Mouse (Mus musculus) megakaryocyte, embryonic 14.5 days (primary cell): ENCODE results near the gene Vgll4. TPM values are rescaled to one million over a fixed set of nuclear protein-coding genes. Genes with fewer than 3 reads are reported as not detected.
"Not testable (repeated sequence)": the region's sequence is repeated elsewhere in the genome, so short reads cannot be mapped to it uniquely, and the experiment has no call there.

Experiments used
- H3K27me3 ChIP-seq: replicated peaks from 2 replicates; pipeline ENCODE3; 2012; ENCODE audit warnings: inconsistent platforms
- H3K36me3 ChIP-seq: replicated peaks from 2 replicates; pipeline ENCODE3; 2012; ENCODE audit warnings: low read length, inconsistent platforms, mixed read lengths
- H3K4me1 ChIP-seq: 2 replicates; pipeline ENCODE4 v1.6.1; 2012; ENCODE audit warnings: inconsistent platforms
- H3K4me3 ChIP-seq: replicated peaks from 2 replicates; pipeline ENCODE3; 2012; ENCODE audit warnings: moderate library complexity, mild to moderate bottlenecking, inconsistent platforms
- H3K9me3 ChIP-seq: 2 replicates; pipeline ENCODE4 v1.6.1; 2012; ENCODE audit warnings: inconsistent platforms
- FLI1 ChIP-seq: IDR thresholded peaks from 2 replicates; pipeline ENCODE4 v1.6.1; 2012; ENCODE audit warnings: low read length, inconsistent platforms, mixed read lengths
- GATA1 ChIP-seq: IDR thresholded peaks from 3 replicates; pipeline ENCODE4 v1.6.1; 2012; ENCODE audit warnings: mixed read lengths, low read length, inconsistent platforms, borderline replicate concordance
- polyA plus RNA-seq: library from polyadenylated mRNA; stranded (reverse); fragments of >175 nt; gene quantifications from 2 replicates; pipeline ENCODE4 v1.2.3, GENCODE M21; 2012; ENCODE audit warnings: low replicate concordance; ENCODE audit not compliant: insufficient read depth

Gene Vgll4
- polyA plus RNA-seq, 1 experiment, result 30.5 TPM

DNA sequence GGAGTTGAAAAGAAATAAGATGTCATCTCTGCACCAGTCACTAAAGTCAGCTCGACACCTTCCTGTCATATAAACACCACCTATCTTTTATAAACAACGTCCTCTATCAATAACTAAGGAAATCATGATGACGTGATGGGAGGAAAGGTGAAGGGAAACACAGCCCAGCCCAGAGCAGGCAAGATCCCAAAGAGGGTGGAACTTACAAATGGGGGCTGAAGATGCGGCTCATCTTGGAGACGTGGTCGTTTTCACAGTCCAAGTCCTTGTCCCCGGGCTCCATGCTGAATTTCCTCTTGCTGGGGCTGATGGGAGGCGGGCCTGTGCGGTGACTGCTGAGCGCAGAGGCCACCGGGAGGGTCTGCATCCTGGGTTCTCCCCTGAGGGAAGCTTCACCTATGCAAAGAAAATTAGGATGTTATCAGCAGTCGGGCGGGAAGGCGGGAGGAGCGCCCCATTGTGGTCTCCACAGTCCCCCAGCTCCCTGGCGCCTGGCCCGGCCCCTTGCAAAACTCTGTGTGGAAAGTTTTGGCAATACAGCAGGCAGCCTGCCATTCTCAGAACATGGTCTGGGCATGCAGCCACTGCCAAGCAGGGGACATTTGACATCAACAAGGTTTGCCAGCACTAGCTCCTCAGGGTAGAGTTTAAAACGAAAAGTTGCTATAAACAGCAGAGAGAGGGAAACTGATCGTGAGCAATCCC lies 79.2 kb downstream of the Vgll4 start:
- H3K4me1 ChIP-seq, result peaks cover 95% of the 10 kb centered on the region
- TF ChIP-seq GATA1 (no peak), FLI1 (no peak)
- H3K36me3 ChIP-seq, result peaks cover 80% of the 10 kb centered on the region
- H3K9me3 ChIP-seq, result no peaks in the 10 kb centered on the region
- no peak overlapping the region for H3K4me3 ChIP-seq
- H3K27me3 ChIP-seq, result no peaks in the 10 kb centered on the region

DNA sequence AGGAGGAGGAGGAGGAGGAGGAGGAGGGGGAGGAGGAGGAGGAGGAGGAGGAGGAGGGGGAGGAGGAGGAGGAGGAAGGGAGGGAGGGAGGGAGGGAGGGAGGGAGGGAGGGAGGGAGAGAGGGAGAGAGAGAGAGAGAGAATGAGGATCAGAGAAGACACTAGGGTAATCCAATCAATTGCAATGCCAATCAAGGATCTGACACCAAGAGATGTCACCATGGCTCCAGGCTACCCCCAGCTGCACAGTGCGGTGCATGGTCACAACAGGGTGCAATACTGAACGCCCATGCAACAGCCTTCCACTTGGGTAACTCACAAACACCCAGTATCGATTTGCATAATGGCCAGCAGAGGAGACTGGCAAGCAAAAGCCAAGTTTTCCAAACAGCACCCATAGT lies 79.8 kb downstream of the Vgll4 start:
- H3K4me3 ChIP-seq, H3K9me3 ChIP-seq, H3K27me3 ChIP-seq: not testable (repeated sequence)
- H3K4me1 ChIP-seq, result peaks cover 95% of the 10 kb centered on the region
- peaks cover 80% of the 10 kb centered on the region for H3K36me3 ChIP-seq

- TF ChIP-seq FLI1 (no peak), GATA1 (no peak)
- H3K4me3 ChIP-seq, result no peak overlapping the region
- H3K27me3 ChIP-seq, result no peaks in the 10 kb centered on the region
- peaks cover 95% of the 10 kb centered on the region for H3K4me1 ChIP-seq
- H3K9me3 ChIP-seq, result no peaks in the 10 kb centered on the region
- peaks cover 85% of the 10 kb centered on the region for H3K36me3 ChIP-seq
Observed at GRCm38 (mm10) chr6:114888922-114889321, 80.9 kb downstream of the Vgll4 start.

DNA sequence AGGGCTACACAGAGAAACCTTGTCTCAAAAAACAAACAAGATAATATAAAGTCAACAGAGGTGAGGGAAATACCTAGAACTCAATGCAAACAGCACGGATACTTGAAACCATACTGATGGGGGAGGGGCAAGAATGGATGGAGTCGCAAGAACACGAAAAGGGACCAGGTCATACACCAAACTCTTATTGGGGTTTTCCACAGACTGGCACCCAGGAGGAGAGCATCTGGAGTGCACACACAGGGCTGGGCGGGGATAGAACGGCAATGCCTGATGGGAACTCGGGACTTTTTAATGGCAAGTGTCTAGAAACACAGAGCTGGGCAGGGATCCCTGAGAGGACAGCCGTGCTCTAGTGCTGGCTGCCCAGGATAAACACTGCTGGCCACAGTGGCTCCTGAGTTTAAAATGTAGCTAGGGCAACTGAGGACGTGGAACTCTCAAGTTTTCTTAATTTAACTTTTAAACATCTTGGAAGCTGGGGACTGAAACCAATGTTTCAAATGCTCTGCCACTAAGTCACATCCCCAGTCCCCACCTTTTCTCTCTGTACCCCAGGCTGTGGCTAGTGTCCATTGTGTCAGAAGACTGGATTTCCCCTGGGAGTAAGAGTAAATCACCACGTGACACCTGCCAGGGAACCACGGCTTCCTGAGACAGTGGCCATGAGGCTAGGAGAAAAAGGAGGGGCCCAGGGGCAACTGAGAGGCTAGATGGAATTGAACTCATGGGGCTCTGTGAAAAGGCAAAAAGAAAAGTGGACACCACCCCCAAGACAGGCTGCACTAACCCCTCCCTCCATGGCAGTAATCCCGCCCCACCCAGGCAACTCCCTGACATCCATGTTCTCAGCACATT lies 83.1 kb downstream of the Vgll4 start:
- peaks cover 91% of the 10 kb centered on the region for H3K36me3 ChIP-seq
- H3K9me3 ChIP-seq, result no peaks in the 10 kb centered on the region
- H3K27me3 ChIP-seq, result no peaks in the 10 kb centered on the region
- TF ChIP-seq GATA1, result no peak
- TF ChIP-seq FLI1, result no peak
- peaks cover 95% of the 10 kb centered on the region for H3K4me1 ChIP-seq
- H3K4me3 ChIP-seq, result no peak overlapping the region

DNA sequence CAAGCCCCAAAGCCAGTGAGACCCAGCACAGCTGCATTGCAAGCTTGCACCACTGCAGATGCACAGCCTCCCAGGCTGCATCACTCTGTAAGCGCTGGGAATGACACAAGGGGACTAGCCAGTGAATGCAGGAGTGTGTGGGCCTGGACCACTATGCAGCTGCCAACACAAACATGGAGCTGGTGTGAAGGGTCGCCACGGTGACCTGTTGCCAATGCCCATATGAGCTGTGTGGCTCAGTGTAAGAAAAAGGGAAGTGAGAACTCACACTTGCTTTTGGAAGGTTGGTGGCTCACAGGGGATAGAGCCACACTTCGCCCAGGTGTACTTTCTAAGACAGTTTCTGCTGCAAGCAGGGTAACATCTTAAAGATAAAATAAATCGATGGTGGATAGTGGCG lies 83.8 kb downstream of the Vgll4 start:
- Histone ChIP-seq H3K27me3 (no peaks in the 10 kb centered on the region), H3K4me3 (peak overlapping the region; percentile 46), H3K36me3 (peaks cover 93% of the 10 kb centered on the region), H3K9me3 (no peaks in the 10 kb centered on the region), H3K4me1 (peaks cover 95% of the 10 kb centered on the region)
- TF ChIP-seq FLI1 (no peak), GATA1 (no peak)

- Histone ChIP-seq H3K27me3 (no peaks in the 10 kb centered on the region), H3K36me3 (peaks cover 93% of the 10 kb centered on the region), H3K4me1 (peaks cover 95% of the 10 kb centered on the region), H3K9me3 (no peaks in the 10 kb centered on the region), H3K4me3 (no peak overlapping the region)
- no peak for TF ChIP-seq GATA1
- no peak for TF ChIP-seq FLI1
Observed at GRCm38 (mm10) chr6:114885129-114885528, 84.7 kb downstream of the Vgll4 start.

- no peaks in the 10 kb centered on the region for H3K9me3 ChIP-seq
- H3K4me1 ChIP-seq, result peaks cover 100% of the 10 kb centered on the region
- H3K4me3 ChIP-seq, result peak overlapping the region; percentile 71
- peaks cover 97% of the 10 kb centered on the region for H3K36me3 ChIP-seq
- no peaks in the 10 kb centered on the region for H3K27me3 ChIP-seq
- TF ChIP-seq GATA1 (no peak), FLI1 (no peak)
Observed at GRCm38 (mm10) chr6:114883261-114883740, 86.5 kb downstream of the Vgll4 start.

DNA sequence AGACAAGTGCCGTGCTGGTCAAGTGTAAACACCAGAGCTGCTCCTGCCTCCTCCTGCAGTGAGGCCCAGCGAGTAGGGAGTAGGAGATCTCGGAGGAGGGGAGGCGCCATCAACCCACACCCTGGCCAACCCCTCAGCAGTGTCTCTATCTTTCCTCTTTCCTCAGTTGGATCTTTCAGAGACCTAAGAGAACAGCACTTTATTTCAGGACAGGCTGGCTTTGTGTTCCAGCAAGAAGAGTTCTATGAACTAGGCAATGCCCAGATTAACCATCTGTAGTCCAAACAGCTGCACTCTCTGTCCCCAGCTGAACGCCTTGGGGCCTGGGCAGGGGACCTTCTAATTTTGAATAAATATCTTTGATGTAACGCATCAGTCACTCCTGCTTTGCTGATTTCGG lies 87.1 kb downstream of the Vgll4 start:
- no peaks in the 10 kb centered on the region for H3K9me3 ChIP-seq
- H3K27me3 ChIP-seq, result no peaks in the 10 kb centered on the region
- H3K4me3 ChIP-seq, result peak overlapping the region; percentile 68
- H3K4me1 ChIP-seq, result peaks cover 100% of the 10 kb centered on the region
- H3K36me3 ChIP-seq, result peaks cover 97% of the 10 kb centered on the region
- TF ChIP-seq FLI1, result no peak
- no peak for TF ChIP-seq GATA1

DNA sequence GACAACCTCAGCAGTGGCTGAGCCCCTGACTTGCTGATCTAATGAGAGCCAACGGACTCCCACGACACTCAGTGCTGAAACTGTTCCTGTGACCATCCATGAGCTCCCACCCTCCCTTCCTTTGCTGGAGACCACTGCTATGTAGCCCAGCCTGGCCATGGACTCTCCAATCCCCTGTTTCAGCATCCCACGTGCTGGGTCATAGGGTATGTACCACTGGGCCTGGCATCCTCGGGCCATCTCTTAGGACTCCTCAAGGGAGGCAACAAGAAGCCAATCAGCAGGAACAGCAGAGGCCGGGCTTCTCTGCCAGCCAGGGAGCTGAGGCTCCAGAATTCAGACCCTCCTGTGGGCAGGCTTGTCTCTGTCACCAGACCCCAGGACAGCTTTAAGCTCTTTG lies 87.6 kb downstream of the Vgll4 start:
- TF ChIP-seq FLI1 (no peak), GATA1 (no peak)
- Histone ChIP-seq H3K27me3 (no peaks in the 10 kb centered on the region), H3K4me3 (peak overlapping the region; percentile 57), H3K36me3 (peaks cover 97% of the 10 kb centered on the region), H3K4me1 (peaks cover 100% of the 10 kb centered on the region), H3K9me3 (no peaks in the 10 kb centered on the region)

DNA sequence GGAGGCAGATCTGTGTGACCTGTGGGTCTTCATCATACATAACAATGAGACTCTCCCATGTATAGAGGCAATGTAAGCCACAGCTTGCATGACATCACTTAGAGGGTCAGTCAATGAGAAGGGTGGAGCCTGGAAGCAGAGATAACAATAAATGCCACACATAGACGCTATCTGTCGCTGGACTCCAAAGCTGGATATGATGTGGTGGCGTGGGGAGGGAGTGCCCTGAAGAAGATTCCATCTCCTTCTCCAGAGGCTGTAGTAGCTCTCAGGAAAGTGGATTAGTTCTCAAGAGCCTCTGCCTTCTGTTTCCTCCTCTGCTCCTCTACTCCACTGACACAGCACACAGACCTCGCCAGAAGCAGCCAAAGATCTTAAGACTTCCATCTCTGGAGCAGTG lies 89.0 kb downstream of the Vgll4 start:
- no peak overlapping the region for H3K4me3 ChIP-seq
- TF ChIP-seq GATA1 (no peak), FLI1 (no peak)
- H3K4me1 ChIP-seq, result peaks cover 100% of the 10 kb centered on the region
- H3K9me3 ChIP-seq, result no peaks in the 10 kb centered on the region
- H3K27me3 ChIP-seq, result no peaks in the 10 kb centered on the region
- peaks cover 97% of the 10 kb centered on the region for H3K36me3 ChIP-seq
